Mouse (Mus musculus) C3H10T1/2 (cell line): ENCODE results near the gene Ube2dnl1. TPM values are rescaled to one million over a fixed set of nuclear protein-coding genes. Genes with fewer than 3 reads are reported as not detected.

Source experiments
- polyA plus RNA-seq, 2 experiments: library from polyadenylated mRNA; unstranded; fragments of >200 nt; fragmentation: generic; extraction: Trizol; gene quantifications; one replicate each; pipeline ENCODE4 v1.2.1; 2012; ENCODE audit warnings: missing spikeins in 2 of 2

Ube2dnl1 gene
- polyA plus RNA-seq: not detected

DNA sequence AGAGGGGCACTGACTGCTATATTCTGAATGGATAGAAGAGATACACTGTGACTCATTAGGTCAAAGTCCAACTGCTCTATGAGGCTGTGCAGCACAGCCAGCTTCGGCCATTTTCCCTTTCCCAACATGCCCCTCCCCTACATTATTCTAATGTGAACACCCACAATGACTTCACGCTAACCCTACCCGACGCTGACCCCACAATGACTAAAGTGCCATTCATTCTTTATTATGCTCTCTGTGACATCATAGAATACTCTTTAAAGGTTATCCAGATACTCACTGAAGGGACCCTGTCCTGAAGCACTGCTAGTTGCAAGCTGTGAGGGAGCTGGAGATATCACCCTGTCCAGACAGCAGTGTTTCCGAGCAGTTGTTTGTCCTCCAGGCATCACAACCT, at the start of gene Ube2dnl1:
Gene Ube2dnl1, plus strand, starts transcription at position 301 of the 400 bp plus-strand sequence.

DNA sequence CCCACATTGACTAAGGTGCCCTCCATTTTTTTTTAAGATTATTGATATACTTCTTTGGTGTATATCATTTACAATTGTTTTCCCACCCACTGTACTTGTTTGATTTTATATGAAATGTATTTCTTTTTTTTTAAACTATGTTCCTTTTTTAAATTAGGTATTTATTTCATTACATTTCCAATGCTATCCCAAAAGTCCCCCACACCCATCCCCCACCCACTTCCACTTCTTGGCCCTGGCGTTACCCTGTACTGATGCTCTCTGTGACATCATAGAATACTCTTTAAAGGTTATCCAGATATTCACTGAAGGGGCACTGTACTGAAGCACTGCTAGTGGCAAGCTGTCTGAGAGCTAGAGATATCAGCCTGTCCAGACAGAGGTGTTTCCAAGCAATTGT, 2.5 kb downstream of the Ube2dnl1 start, which contains the start of gene Ube2dnl2:
Gene Ube2dnl2, plus strand, starts transcription at position 301 of the 400 bp plus-strand sequence.

Other genes with a start within 250 kb of the Ube2dnl1 start
- not detected for gene Ube2dnl2, start 2.6 kb downstream of the Ube2dnl1 start, polyA plus RNA-seq